Comparison of ENCODE assay signal across 17 mouse cellular contexts in genomic region chr7:87147703-87148102, GRCm38 (mm10).
"Had no signal": no experiment of that assay in that cellular context is flagged by ENCODE, and none has a peak within 500 bp of the region (broad histone marks: within the 10 kb centered on the region; RNA-seq: fewer than 3 reads in every experiment).

No protein-coding gene starts in this region.

- H3K4me2 ChIP-seq: limb, embryonic 15.5 days; liver, embryonic 12.5 days; lung, embryonic 15.5 days; midbrain, embryonic 12.5 days; neural tube, embryonic 13.5 days; neural tube, embryonic 15.5 days; stomach, embryonic 15.5 days had no signal

- H3K36me3 ChIP-seq: limb, embryonic 15.5 days; liver, embryonic 12.5 days; lung, embryonic 15.5 days; midbrain, embryonic 10.5 days; midbrain, embryonic 12.5 days; neural tube, embryonic 13.5 days; neural tube, embryonic 15.5 days; stomach, embryonic 15.5 days had no signal

- H3K4me3 ChIP-seq: limb, embryonic 15.5 days; liver, embryonic 12.5 days; lung, embryonic 15.5 days; midbrain, embryonic 10.5 days; midbrain, embryonic 12.5 days; myocyte; neural tube, embryonic 13.5 days; neural tube, embryonic 15.5 days; stomach, embryonic 15.5 days had no signal

- H3K27me3 ChIP-seq: limb, embryonic 15.5 days; liver, embryonic 12.5 days; lung, embryonic 15.5 days; midbrain, embryonic 12.5 days; neural tube, embryonic 13.5 days; neural tube, embryonic 15.5 days; stomach, embryonic 15.5 days had no signal

- H3K27ac ChIP-seq: limb, embryonic 15.5 days; liver, embryonic 12.5 days; liver, embryonic 14.5 days; lung, embryonic 15.5 days; midbrain, embryonic 10.5 days; midbrain, embryonic 12.5 days; neural tube, embryonic 13.5 days; neural tube, embryonic 15.5 days; stomach, embryonic 15.5 days; stomach, postnatal 0 days had no signal

- H3K9me3 ChIP-seq: limb, embryonic 15.5 days; liver, embryonic 12.5 days; lung, embryonic 15.5 days; midbrain, embryonic 10.5 days; midbrain, embryonic 12.5 days; neural tube, embryonic 13.5 days; neural tube, embryonic 15.5 days; stomach, embryonic 15.5 days had no signal

- H3K4me1 ChIP-seq: limb, embryonic 15.5 days; liver, embryonic 12.5 days; lung, embryonic 15.5 days; midbrain, embryonic 10.5 days; midbrain, embryonic 12.5 days; neural tube, embryonic 13.5 days; neural tube, embryonic 15.5 days; stomach, embryonic 15.5 days had no signal

- ATAC-seq: liver, embryonic 12.5 days; midbrain, embryonic 16.5 days had no signal

- H3K9ac ChIP-seq: limb, embryonic 15.5 days; liver, embryonic 12.5 days; liver, embryonic 14.5 days; lung, embryonic 15.5 days; midbrain, embryonic 12.5 days; neural tube, embryonic 13.5 days; neural tube, embryonic 15.5 days; stomach, embryonic 15.5 days had no signal

- DNase-seq: midbrain, embryonic 14.5 days; right cerebral cortex, postnatal 14 days; thymus, adult 2 months; thymus, postnatal 25 days; thymus, postnatal 4 days had no signal
